Mouse (Mus musculus): Measurements from ENCODE around the gene 4931408C20Rik. TPM values are rescaled to one million over a fixed set of nuclear protein-coding genes. Genes with fewer than 3 reads are reported as not detected.

The 4931408C20Rik gene
- 0.25 TPM for polyA plus RNA-seq (2015; fragmentation: Illumina TruSeq; extraction: RNeasy Lipid Tissue Mini Kit (QIAGEN cat#74804); ENCODE audit: insufficient read depth, low replicate concordance)

GRCm38 (mm10) chr1:26686842-26687760, at the start of gene 4931408C20Rik:
TSS of gene 4931408C20Rik (minus strand) at chr1:26687460.

